Comparison of ENCODE assay signal across 8 mouse cellular contexts in the genomic region with DNA sequence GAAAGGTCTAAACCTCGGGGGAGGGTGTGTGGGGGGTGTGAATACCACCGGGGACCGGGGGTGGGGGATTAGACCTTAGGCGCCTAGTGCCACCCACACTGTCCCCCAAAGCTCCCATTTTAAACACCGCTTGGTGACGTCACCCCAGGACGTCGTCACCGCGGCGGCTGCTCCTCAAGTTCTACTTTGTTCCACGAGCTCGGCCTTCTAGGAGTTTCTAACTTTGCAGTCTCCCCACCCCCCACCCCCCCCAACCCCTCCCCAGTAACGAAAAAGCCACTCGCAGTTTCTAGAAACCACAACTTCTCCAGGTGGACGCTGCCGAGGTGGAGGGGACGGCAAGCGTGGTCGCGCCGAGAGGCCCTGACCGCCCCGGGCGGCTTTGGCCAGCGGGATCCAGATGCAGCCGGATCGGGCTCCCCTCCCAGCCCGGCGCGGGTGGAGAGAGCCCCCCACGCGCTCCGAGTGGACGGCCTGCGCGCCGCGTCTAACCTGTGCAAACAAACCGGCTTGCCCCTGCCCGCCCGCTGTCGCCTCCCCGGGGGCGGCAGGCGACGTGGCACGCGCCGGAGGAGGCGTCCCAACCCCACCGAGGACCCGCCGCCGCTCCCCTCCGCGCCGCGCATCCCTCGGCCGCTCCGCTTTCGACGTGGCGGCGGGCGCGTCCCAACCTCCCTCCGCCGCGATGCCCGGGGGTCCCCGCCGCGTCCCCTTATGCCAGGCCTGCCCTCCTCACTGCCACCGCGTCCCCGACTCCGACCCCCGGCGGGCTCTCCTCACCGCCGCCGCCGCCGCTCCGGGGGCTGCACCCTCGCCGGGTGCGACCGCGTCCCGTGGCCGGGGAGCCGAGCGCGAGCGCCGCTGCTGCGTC. TPM values are rescaled to one million over a fixed set of nuclear protein-coding genes. Genes with fewer than 3 reads are reported as not detected.
DNase-seq lines count a peak whose midpoint lies in the region; ATAC-seq lines count a peak whose summit lies in the region.

No protein-coding gene starts in this region.

- ATAC-seq in embryonic facial prominence, embryonic 14.5 days (ENCODE audit: low read depth): peak; percentile 64
- peak; percentile 33 for ATAC-seq in heart, embryonic 13.5 days (ENCODE audit: extremely low read depth, insufficient number of reproducible peaks, low FRiP score, low TSS enrichment)
- ATAC-seq in kidney, embryonic 16.5 days (ENCODE audit: low FRiP score, low TSS enrichment): peak; percentile 74
- ATAC-seq in liver, embryonic 16.5 days (ENCODE audit: low read depth): peak; percentile 40
- ATAC-seq in stomach, embryonic 16.5 days (ENCODE audit: insufficient read depth, low FRiP score): peak; percentile 48

- no peaks in the 10 kb centered on the region for H3K27me3 ChIP-seq in embryonic facial prominence, embryonic 14.5 days (replicated peaks; ENCODE audit: control insufficient read depth, insufficient read depth, low read length)
- H3K27me3 ChIP-seq in heart, embryonic 13.5 days (replicated peaks): no peaks in the 10 kb centered on the region
- H3K27me3 ChIP-seq in kidney, embryonic 16.5 days (ENCODE audit: insufficient read depth, low read length): no peaks in the 10 kb centered on the region
- no peaks in the 10 kb centered on the region for H3K27me3 ChIP-seq in liver, embryonic 16.5 days (ENCODE audit: control insufficient read depth, insufficient read depth, low read depth, low read length)
- H3K27me3 ChIP-seq in stomach, embryonic 16.5 days (ENCODE audit: control insufficient read depth, insufficient read depth, low read length): no peaks in the 10 kb centered on the region

- 1% methylated on average over 10 of the region's 100 CpGs for WGBS in embryonic facial prominence, embryonic 14.5 days
- under 1% methylated on average over 85 of the region's 100 CpGs for WGBS in heart, embryonic 13.5 days
- under 1% methylated on average over 43 of the region's 100 CpGs for WGBS in kidney, embryonic 16.5 days
- under 1% methylated on average over 69 of the region's 100 CpGs for WGBS in liver, embryonic 16.5 days (ENCODE audit: insufficient replicate concordance)
- under 1% methylated on average over 89 of the region's 100 CpGs for WGBS in stomach, embryonic 16.5 days

- DNase-seq in 3134 (ENCODE audit: extremely low read depth, insufficient read length, low spot score): peak; percentile 78
- DNase-seq in adrenal gland, adult 18-20 months (ENCODE audit: low spot score in 2 of 2): peak; percentile 53 to 56
- peak; percentile 85 for DNase-seq in embryonic facial prominence, embryonic 14.5 days (ENCODE audit: low spot score)
- DNase-seq in neural tube, embryonic 10.5 days (ENCODE audit: extremely low spot score, low spot score): peak; percentile 78

- H3K9me3 ChIP-seq in embryonic facial prominence, embryonic 14.5 days (ENCODE audit: control insufficient read depth, low read length): no peaks in the 10 kb centered on the region
- H3K9me3 ChIP-seq in heart, embryonic 13.5 days: no peaks in the 10 kb centered on the region
- H3K9me3 ChIP-seq in kidney, embryonic 16.5 days (ENCODE audit: low read length): no peaks in the 10 kb centered on the region
- H3K9me3 ChIP-seq in liver, embryonic 16.5 days (replicated peaks; ENCODE audit: control insufficient read depth, low read length): no peaks in the 10 kb centered on the region
- no peaks in the 10 kb centered on the region for H3K9me3 ChIP-seq in stomach, embryonic 16.5 days (replicated peaks; ENCODE audit: control insufficient read depth, low read length)

- peaks cover 13% of the 10 kb centered on the region for H3K36me3 ChIP-seq in embryonic facial prominence, embryonic 14.5 days (ENCODE audit: control insufficient read depth, insufficient read depth, low read length)
- peaks cover 16% of the 10 kb centered on the region for H3K36me3 ChIP-seq in heart, embryonic 13.5 days
- H3K36me3 ChIP-seq in kidney, embryonic 16.5 days (ENCODE audit: insufficient read depth, low read length): peaks cover 7% of the 10 kb centered on the region; the same call in 1 of the 2 replicates
- peaks cover 3% of the 10 kb centered on the region; the same call in 1 of the 2 replicates for H3K36me3 ChIP-seq in liver, embryonic 16.5 days (ENCODE audit: control insufficient read depth, insufficient read depth)
- H3K36me3 ChIP-seq in stomach, embryonic 16.5 days (ENCODE audit: control insufficient read depth, insufficient read depth, low read length): no peaks in the 10 kb centered on the region; the same call in 1 of the 2 replicates

- peak overlapping the region; percentile 90 for H3K4me3 ChIP-seq in embryonic facial prominence, embryonic 14.5 days (ENCODE audit: low read depth, low read length)
- H3K4me3 ChIP-seq in heart, embryonic 13.5 days: peak overlapping the region; percentile 96
- peak overlapping the region; percentile 87 for H3K4me3 ChIP-seq in kidney, embryonic 16.5 days (ENCODE audit: low read length)
- H3K4me3 ChIP-seq in liver, embryonic 16.5 days (ENCODE audit: low read depth, low read length): peak overlapping the region; percentile 80
- peak overlapping the region; percentile 92 for H3K4me3 ChIP-seq in stomach, embryonic 16.5 days (replicated peaks; ENCODE audit: low read length)

- H3K9ac ChIP-seq in embryonic facial prominence, embryonic 14.5 days (ENCODE audit: low read depth, low read length): peak overlapping the region; percentile 98
- peak overlapping the region; percentile 98 for H3K9ac ChIP-seq in heart, embryonic 13.5 days
- peak overlapping the region; percentile 90 for H3K9ac ChIP-seq in kidney, embryonic 16.5 days (replicated peaks; ENCODE audit: low read length)
- H3K9ac ChIP-seq in liver, embryonic 16.5 days (ENCODE audit: low read depth, low read length): peak overlapping the region; percentile 83
- H3K9ac ChIP-seq in stomach, embryonic 16.5 days (ENCODE audit: low read length): peak overlapping the region; percentile 95

- peak overlapping the region; percentile 59 for H3K4me2 ChIP-seq in embryonic facial prominence, embryonic 14.5 days (ENCODE audit: low read depth, low read length)
- H3K4me2 ChIP-seq in heart, embryonic 13.5 days: peak overlapping the region; percentile 83
- H3K4me2 ChIP-seq in kidney, embryonic 16.5 days (replicated peaks; ENCODE audit: low read depth, low read length): peak overlapping the region; percentile 79
- peak overlapping the region; percentile 93 for H3K4me2 ChIP-seq in liver, embryonic 16.5 days (ENCODE audit: low read depth, low read length)
- peak overlapping the region; percentile 84 for H3K4me2 ChIP-seq in stomach, embryonic 16.5 days (ENCODE audit: low read depth, low read length)

- H3K27ac ChIP-seq in embryonic facial prominence, embryonic 14.5 days (replicated peaks; ENCODE audit: low read depth, low read length): peak overlapping the region; percentile 80
- peak overlapping the region; percentile 85 for H3K27ac ChIP-seq in heart, embryonic 13.5 days (replicated peaks)
- peak overlapping the region; percentile 72 for H3K27ac ChIP-seq in kidney, embryonic 16.5 days (ENCODE audit: low read length)
- H3K27ac ChIP-seq in liver, embryonic 16.5 days (ENCODE audit: low read length): peak overlapping the region; percentile 38
- H3K27ac ChIP-seq in stomach, embryonic 16.5 days (ENCODE audit: low read length): peak overlapping the region; percentile 64; the same call in 1 of the 2 replicates

- peaks cover 14% of the 10 kb centered on the region for H3K4me1 ChIP-seq in embryonic facial prominence, embryonic 14.5 days (ENCODE audit: control insufficient read depth, insufficient read depth, low read length)
- peaks cover 19% of the 10 kb centered on the region for H3K4me1 ChIP-seq in heart, embryonic 13.5 days
- H3K4me1 ChIP-seq in kidney, embryonic 16.5 days (ENCODE audit: insufficient read depth, low read length): peaks cover 16% of the 10 kb centered on the region
- peaks cover 10% of the 10 kb centered on the region for H3K4me1 ChIP-seq in liver, embryonic 16.5 days (ENCODE audit: control insufficient read depth, low read depth, low read length)
- H3K4me1 ChIP-seq in stomach, embryonic 16.5 days (ENCODE audit: control insufficient read depth, insufficient read depth, low read length): peaks cover 7% of the 10 kb centered on the region

RNA-seq across cellular contexts. Expression of a gene that starts 0.9 kb away (rescaled TPM):
- total RNA-seq in adrenal gland, adult 18-20 months (2021): 10 to 100 TPM; 32.0 to 47.9 TPM
- polyA plus RNA-seq in embryonic facial prominence, embryonic 14.5 days (2014; fragmentation: Nextera tagmentation; extraction: Ambion mirVana): 54.7 and 70.6 TPM in 2 replicates
- polyA plus RNA-seq in heart, embryonic 13.5 days (2015; fragmentation: Nextera tagmentation; extraction: Ambion mirVana): 64.5 and 76.0 TPM in 2 replicates
- 24.7 and 33.1 TPM in 2 replicates for polyA plus RNA-seq in kidney, embryonic 16.5 days (2015; fragmentation: Nextera tagmentation; extraction: Ambion mirVana)
- 7.6 and 9.9 TPM in 2 replicates for polyA plus RNA-seq in liver, embryonic 16.5 days (2015; fragmentation: Nextera tagmentation; extraction: Ambion mirVana)
- 19.7 and 25.3 TPM in 2 replicates for polyA plus RNA-seq in stomach, embryonic 16.5 days (2015; fragmentation: Nextera tagmentation; extraction: Ambion mirVana)

Comparison
In these comparisons a context has a peak if more than half of its experiments do, and no peak if none do; other contexts are left out.
1. Peak in every context shown above with its lines: DNase-seq, ATAC-seq, H3K4me3 ChIP-seq and H3K27ac ChIP-seq.